Mouse (Mus musculus): Measurements from ENCODE around the gene Rps15. TPM values are rescaled to one million over a fixed set of nuclear protein-coding genes. Genes with fewer than 3 reads are reported as not detected.

The Rps15 gene
- polyA plus RNA-seq, 1 experiment from 2014 or later, result 1,071 TPM

GRCm38 (mm10) chr10:80265149-80265486 lies 27.1 kb upstream of the Rps15 start:
- WGBS, result under 1% methylated on average over 18 of the region's 18 CpGs
- DNase-seq (ENCODE audit: low spot score) (no peak), ATAC-seq (ENCODE audit: insufficient number of reproducible peaks, low FRiP score, low TSS enrichment, low read depth) (no peak)
- peaks cover 9% of the 10 kb centered on the region; the same call in 1 of the 2 replicates for H3K36me3 ChIP-seq (ENCODE audit: control insufficient read depth, insufficient read depth, low read length)
- peak overlapping the region; percentile 86 for H3K4me2 ChIP-seq (ENCODE audit: low read depth, severe bottlenecking)
- peaks cover 30% of the 10 kb centered on the region for H3K4me1 ChIP-seq (ENCODE audit: control insufficient read depth, insufficient read depth, low read length)
- peak overlapping the region; percentile 90 for H3K9ac ChIP-seq (ENCODE audit: low read length)
- H3K9me3 ChIP-seq (ENCODE audit: control insufficient read depth, low read length), result no peaks in the 10 kb centered on the region
- no peaks in the 10 kb centered on the region for H3K27me3 ChIP-seq (ENCODE audit: control insufficient read depth, insufficient read depth, low read length)
- H3K27ac ChIP-seq (replicated peaks; ENCODE audit: low read depth, low read length), result no peak overlapping the region
- H3K4me3 ChIP-seq (ENCODE audit: low read depth, low read length), result peak overlapping the region; percentile 59

GRCm38 (mm10) chr10:80270099-80270498 lies 22.2 kb upstream of the Rps15 start:
- Histone ChIP-seq H3K4me2 (ENCODE audit: low read depth, severe bottlenecking) (no peak overlapping the region), H3K27me3 (ENCODE audit: control insufficient read depth, insufficient read depth, low read length) (no peaks in the 10 kb centered on the region), H3K4me1 (ENCODE audit: control insufficient read depth, insufficient read depth, low read length) (peaks cover 21% of the 10 kb centered on the region), H3K27ac (replicated peaks; ENCODE audit: low read depth, low read length) (no peak overlapping the region), H3K9ac (ENCODE audit: low read length) (no peak overlapping the region), H3K36me3 (ENCODE audit: control insufficient read depth, insufficient read depth, low read length) (peaks cover 23% of the 10 kb centered on the region; the same call in 1 of the 2 replicates), H3K9me3 (ENCODE audit: control insufficient read depth, low read length) (no peaks in the 10 kb centered on the region), H3K4me3 (ENCODE audit: low read depth, low read length) (no peak overlapping the region)
- 98% methylated on average over 2 of the region's 2 CpGs for WGBS
- ATAC-seq (ENCODE audit: insufficient number of reproducible peaks, low FRiP score, low TSS enrichment, low read depth), result no peak
- DNase-seq (ENCODE audit: low spot score), result no peak

- Histone ChIP-seq H3K9me3 (ENCODE audit: control insufficient read depth, low read length) (no peaks in the 10 kb centered on the region), H3K4me3 (ENCODE audit: low read depth, low read length) (no peak overlapping the region), H3K36me3 (ENCODE audit: control insufficient read depth, insufficient read depth, low read length) (peaks cover 23% of the 10 kb centered on the region; the same call in 1 of the 2 replicates), H3K27me3 (ENCODE audit: control insufficient read depth, insufficient read depth, low read length) (no peaks in the 10 kb centered on the region), H3K27ac (replicated peaks; ENCODE audit: low read depth, low read length) (no peak overlapping the region), H3K4me1 (ENCODE audit: control insufficient read depth, insufficient read depth, low read length) (peaks cover 17% of the 10 kb centered on the region), H3K9ac (ENCODE audit: low read length) (no peak overlapping the region), H3K4me2 (ENCODE audit: low read depth, severe bottlenecking) (no peak overlapping the region)
- 84% methylated on average over 6 of the region's 6 CpGs for WGBS
- DNase-seq (ENCODE audit: low spot score) (no peak), ATAC-seq (ENCODE audit: insufficient number of reproducible peaks, low FRiP score, low TSS enrichment, low read depth) (no peak)
Measured at GRCm38 (mm10) chr10:80270734-80271181, 21.5 kb upstream of the Rps15 start.

- H3K4me1 ChIP-seq (ENCODE audit: control insufficient read depth, insufficient read depth, low read length), result peaks cover 14% of the 10 kb centered on the region
- no peaks in the 10 kb centered on the region for H3K9me3 ChIP-seq (ENCODE audit: control insufficient read depth, low read length)
- H3K27ac ChIP-seq (replicated peaks; ENCODE audit: low read depth, low read length), result no peak overlapping the region
- H3K9ac ChIP-seq (ENCODE audit: low read length), result no peak overlapping the region
- no peak overlapping the region for H3K4me3 ChIP-seq (ENCODE audit: low read depth, low read length)
- no peaks in the 10 kb centered on the region for H3K27me3 ChIP-seq (ENCODE audit: control insufficient read depth, insufficient read depth, low read length)
- ATAC-seq (ENCODE audit: insufficient number of reproducible peaks, low FRiP score, low TSS enrichment, low read depth) (no peak), DNase-seq (ENCODE audit: low spot score) (no peak)
- whole genome bisulfite sequencing, result 93% methylated on average over 5 of the region's 5 CpGs
- peaks cover 27% of the 10 kb centered on the region; the same call in 1 of the 2 replicates for H3K36me3 ChIP-seq (ENCODE audit: control insufficient read depth, insufficient read depth, low read length)
- H3K4me2 ChIP-seq (ENCODE audit: low read depth, severe bottlenecking), result no peak overlapping the region
Measured at GRCm38 (mm10) chr10:80271186-80271843, 20.9 kb upstream of the Rps15 start.

- DNase-seq (ENCODE audit: low spot score) (no peak), ATAC-seq (ENCODE audit: insufficient number of reproducible peaks, low FRiP score, low TSS enrichment, low read depth) (no peak)
- Histone ChIP-seq H3K4me3 (ENCODE audit: low read depth, low read length) (no peak overlapping the region), H3K4me2 (ENCODE audit: low read depth, severe bottlenecking) (no peak overlapping the region), H3K9ac (ENCODE audit: low read length) (no peak overlapping the region), H3K9me3 (ENCODE audit: control insufficient read depth, low read length) (no peaks in the 10 kb centered on the region), H3K27me3 (ENCODE audit: control insufficient read depth, insufficient read depth, low read length) (no peaks in the 10 kb centered on the region), H3K27ac (replicated peaks; ENCODE audit: low read depth, low read length) (no peak overlapping the region), H3K4me1 (ENCODE audit: control insufficient read depth, insufficient read depth, low read length) (peaks cover 8% of the 10 kb centered on the region), H3K36me3 (ENCODE audit: control insufficient read depth, insufficient read depth, low read length) (peaks cover 31% of the 10 kb centered on the region; the same call in 1 of the 2 replicates)
- 89% methylated on average over 8 of the region's 8 CpGs for WGBS
Measured at GRCm38 (mm10) chr10:80271870-80272585, 20.2 kb upstream of the Rps15 start.

DNA sequence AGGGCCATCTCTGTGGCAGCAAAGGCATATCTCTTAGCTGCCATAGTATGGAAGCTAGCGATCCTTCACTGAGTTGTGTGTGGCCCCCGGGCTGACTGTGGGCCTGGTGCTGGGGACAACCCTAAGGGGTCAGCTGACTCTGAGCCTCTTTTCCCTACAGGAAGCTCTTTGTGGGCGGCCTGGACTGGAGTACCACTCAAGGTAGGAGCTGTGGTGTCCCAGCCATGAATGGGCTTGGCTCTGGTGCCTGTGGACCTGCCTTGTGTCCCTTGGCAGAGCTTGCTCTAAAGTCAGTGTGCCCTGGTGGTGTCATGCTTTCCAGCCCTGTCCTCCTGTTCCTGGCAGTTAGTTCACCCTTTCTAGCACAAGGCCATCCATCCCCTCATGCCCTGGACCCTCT lies 18.4 kb upstream of the Rps15 start:
- DNase-seq (ENCODE audit: low spot score), result no peak
- 95% methylated on average over 3 of the region's 3 CpGs for WGBS
- no peaks in the 10 kb centered on the region for H3K27me3 ChIP-seq (ENCODE audit: control insufficient read depth, insufficient read depth, low read length)
- no peak overlapping the region for H3K4me3 ChIP-seq (ENCODE audit: low read depth, low read length)
- H3K9ac ChIP-seq (ENCODE audit: low read length), result no peak overlapping the region
- H3K9me3 ChIP-seq (ENCODE audit: control insufficient read depth, low read length), result no peaks in the 10 kb centered on the region
- ATAC-seq (ENCODE audit: insufficient number of reproducible peaks, low FRiP score, low TSS enrichment, low read depth), result no peak
- H3K27ac ChIP-seq (replicated peaks; ENCODE audit: low read depth, low read length), result no peak overlapping the region
- H3K4me1 ChIP-seq (ENCODE audit: control insufficient read depth, insufficient read depth, low read length), result 0 out of 2 replicates have a peak, but pooled peaks cover 2% of the 10 kb centered on the region
- H3K4me2 ChIP-seq (ENCODE audit: low read depth, severe bottlenecking), result no peak overlapping the region
- H3K36me3 ChIP-seq (ENCODE audit: control insufficient read depth, insufficient read depth, low read length), result peaks cover 40% of the 10 kb centered on the region

DNA sequence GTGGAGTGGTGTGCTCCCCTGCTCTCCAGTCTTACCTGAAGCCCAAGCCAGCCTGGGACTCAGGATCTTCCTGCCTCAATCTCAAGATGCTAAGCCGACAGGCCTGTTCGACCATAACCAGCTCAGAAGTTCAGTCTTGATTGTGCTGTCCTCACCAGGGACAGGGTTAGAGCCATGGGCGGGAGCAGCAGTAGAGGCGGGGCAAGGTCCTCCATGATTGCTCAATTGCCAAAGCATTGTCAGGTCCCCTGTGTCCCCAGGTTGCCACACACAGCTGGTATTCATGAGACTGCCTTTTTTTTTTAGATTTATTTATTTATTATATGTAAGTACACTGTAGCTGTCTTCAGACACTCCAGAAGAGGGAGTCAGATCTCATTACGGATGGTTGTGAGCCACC lies 16.0 kb upstream of the Rps15 start:
- Histone ChIP-seq H3K9ac (ENCODE audit: low read length) (no peak overlapping the region), H3K27ac (replicated peaks; ENCODE audit: low read depth, low read length) (no peak overlapping the region), H3K36me3 (ENCODE audit: control insufficient read depth, insufficient read depth, low read length) (peaks cover 55% of the 10 kb centered on the region), H3K4me2 (ENCODE audit: low read depth, severe bottlenecking) (no peak overlapping the region), H3K27me3 (ENCODE audit: control insufficient read depth, insufficient read depth, low read length) (no peaks in the 10 kb centered on the region), H3K4me3 (ENCODE audit: low read depth, low read length) (no peak overlapping the region), H3K4me1 (ENCODE audit: control insufficient read depth, insufficient read depth, low read length) (no peaks in the 10 kb centered on the region), H3K9me3 (ENCODE audit: control insufficient read depth, low read length) (no peaks in the 10 kb centered on the region)
- 94% methylated on average over 5 of the region's 5 CpGs for WGBS
- no peak for ATAC-seq (ENCODE audit: insufficient number of reproducible peaks, low FRiP score, low TSS enrichment, low read depth)
- DNase-seq (ENCODE audit: low spot score), result no peak

DNA sequence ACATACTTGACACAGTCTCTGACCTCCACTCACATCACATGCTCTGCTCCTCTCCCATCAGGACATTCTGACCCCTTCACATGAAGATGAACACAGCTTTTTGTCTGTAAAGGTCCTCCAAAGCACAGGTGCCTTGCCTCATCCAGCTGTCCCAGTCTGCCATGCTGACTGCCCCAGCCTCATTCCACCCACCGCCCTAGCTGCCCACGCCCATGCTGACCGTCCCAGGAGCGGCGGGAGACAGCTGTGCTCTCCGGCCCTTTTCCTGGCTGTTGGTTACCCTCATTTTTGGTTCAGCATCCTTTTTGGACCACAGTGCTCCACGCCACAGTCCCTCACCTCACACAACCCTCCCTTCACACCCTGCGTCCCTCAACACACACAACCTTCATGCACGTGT lies 13.9 kb upstream of the Rps15 start:
- DNase-seq (ENCODE audit: low spot score) (no peak), ATAC-seq (ENCODE audit: insufficient number of reproducible peaks, low FRiP score, low TSS enrichment, low read depth) (no peak)
- 94% methylated on average over 9 of the region's 9 CpGs for WGBS
- H3K4me2 ChIP-seq (ENCODE audit: low read depth, severe bottlenecking), result no peak overlapping the region
- H3K27me3 ChIP-seq (ENCODE audit: control insufficient read depth, insufficient read depth, low read length), result no peaks in the 10 kb centered on the region
- H3K9ac ChIP-seq (ENCODE audit: low read length), result no peak overlapping the region
- no peak overlapping the region for H3K27ac ChIP-seq (replicated peaks; ENCODE audit: low read depth, low read length)
- H3K4me1 ChIP-seq (ENCODE audit: control insufficient read depth, insufficient read depth, low read length), result no peaks in the 10 kb centered on the region
- no peaks in the 10 kb centered on the region for H3K9me3 ChIP-seq (ENCODE audit: control insufficient read depth, low read length)
- no peak overlapping the region for H3K4me3 ChIP-seq (ENCODE audit: low read depth, low read length)
- H3K36me3 ChIP-seq (ENCODE audit: control insufficient read depth, insufficient read depth, low read length), result peaks cover 56% of the 10 kb centered on the region

All from limb, embryonic 11.5 days (tissue).